Mouse (Mus musculus): Measurements from ENCODE around the gene Sh3bp1.

DNA sequence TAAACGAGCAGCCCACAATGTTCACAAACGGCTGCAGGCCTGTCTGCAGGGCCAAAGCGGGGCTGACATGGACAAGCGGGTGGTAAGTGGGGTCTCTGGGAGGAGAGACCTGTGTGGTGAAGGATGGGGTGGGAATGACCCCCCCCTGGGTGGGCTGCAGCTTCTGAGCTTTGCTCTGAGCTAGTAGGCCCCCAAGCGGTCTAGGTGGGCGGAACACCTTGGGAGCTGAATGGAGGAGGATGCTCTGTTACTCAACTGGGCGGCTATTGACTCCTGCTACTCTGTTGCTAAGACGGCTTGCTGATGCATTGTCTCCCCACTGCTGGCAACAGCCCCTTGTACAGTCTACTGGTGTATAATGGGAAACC, 1.8 kb downstream of the Sh3bp1 start:
- TF ChIP-seq CTCF (IDR thresholded peaks at IDR 0.05; ENCODE audit: control insufficient read depth, insufficient read depth, insufficient replicate concordance, low read depth, low read length) (no peak; the same call in 1 of the 2 replicates), POLR2A (IDR thresholded peaks at IDR 0.05; ENCODE audit: control insufficient read depth, low read depth, low read length) (no peak)
